Mouse (Mus musculus): ENCODE data around the gene Rad54l2.

DNA sequence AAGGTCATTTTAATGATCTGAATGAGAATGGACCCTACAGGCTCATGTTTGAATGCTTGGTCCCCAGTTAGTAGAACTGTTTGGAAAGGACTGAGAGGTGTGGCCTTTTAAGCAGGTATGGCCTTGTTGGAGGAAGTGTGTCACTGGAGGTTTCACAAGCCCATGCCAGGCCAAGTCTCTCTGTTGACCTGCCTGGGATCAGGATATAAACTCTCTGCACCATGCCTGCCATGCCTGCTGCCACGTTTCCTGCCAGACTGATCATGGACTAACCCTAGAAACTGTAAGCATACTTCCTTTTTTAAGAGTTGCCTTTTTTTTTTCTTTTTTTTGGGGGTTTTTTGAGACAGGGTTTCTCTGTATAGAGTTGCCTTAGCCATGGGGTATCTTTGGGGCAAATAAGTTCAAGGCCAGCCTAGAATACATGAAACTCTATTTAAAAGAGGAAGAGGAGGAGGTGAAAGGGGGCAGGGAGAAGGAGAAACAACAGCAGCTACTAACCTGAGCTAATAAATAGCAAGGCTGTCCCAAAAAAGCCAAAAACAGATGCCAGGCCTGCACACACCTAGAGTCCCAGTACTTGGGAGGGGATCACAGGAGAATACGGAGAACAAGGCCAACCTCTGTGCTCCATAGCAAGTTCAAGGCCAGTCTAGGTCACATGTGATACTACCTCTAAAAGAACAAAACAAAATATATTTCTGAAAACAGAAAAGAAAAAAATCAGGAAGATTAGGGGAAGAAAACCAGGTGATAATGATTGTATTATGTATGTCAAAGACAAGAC is 50.6 kb downstream of the Rad54l2 start:
- TF ChIP-seq EP300 (IDR thresholded peaks at IDR 0.05; ENCODE audit: low read depth) (no peak), CTCF (IDR thresholded peaks at IDR 0.05; ENCODE audit: low read depth) (no peak)

Measured in liver, postnatal 0 days (tissue).